Mouse (Mus musculus) cerebellum, adult 2 months (tissue): ENCODE measurements around the gene Map3k1.

Experiments used
- CTCF ChIP-seq: fragments of 200-500 bp; IDR thresholded peaks from 2 replicates; pipeline ENCODE4 v1.5.1; 2011; ENCODE audit warnings: low read depth, mild to moderate bottlenecking, control low read depth, low read length, moderate library complexity, borderline replicate concordance; ENCODE audit not compliant: insufficient read depth
- POLR2A ChIP-seq: fragments of 200-500 bp; IDR thresholded peaks from 2 replicates; pipeline ENCODE4 v1.6.1; 2011; ENCODE audit warnings: low read length, control low read depth, borderline replicate concordance; ENCODE audit not compliant: insufficient read depth

DNA sequence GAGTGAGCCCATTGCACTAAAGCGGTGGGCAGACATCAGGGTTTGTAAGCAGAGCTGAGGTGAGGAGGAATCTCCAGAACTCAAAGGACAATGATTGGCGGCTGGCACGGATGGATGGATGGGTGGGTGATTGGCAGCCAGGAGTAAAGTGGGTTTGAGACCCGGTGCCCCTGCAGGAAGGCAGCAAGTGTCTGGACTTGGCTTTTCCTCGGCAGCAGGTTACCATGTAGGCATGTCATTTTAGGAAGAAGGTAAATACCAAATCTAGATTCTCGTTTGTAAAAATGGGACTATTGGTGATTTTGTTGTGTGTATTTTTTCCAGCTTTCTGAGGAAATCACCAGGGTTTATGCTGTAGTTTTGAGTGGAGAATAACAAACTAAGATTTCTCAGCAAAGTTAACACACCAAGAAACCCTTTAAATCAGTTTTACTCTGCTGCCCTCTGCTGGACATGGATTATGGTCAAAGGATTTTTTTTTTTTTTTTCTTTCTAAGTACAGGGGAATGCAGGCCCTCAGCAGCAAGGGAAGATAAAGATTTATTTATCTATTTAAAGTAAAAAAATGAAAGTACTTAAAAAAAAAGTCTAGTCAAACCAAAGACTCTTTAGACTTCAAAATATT is 66.7 kb downstream of the Map3k1 start:
- TF ChIP-seq CTCF (peak; percentile 42; the same call in 1 of the 2 replicates), POLR2A (no peak)
